In the genomic region with DNA sequence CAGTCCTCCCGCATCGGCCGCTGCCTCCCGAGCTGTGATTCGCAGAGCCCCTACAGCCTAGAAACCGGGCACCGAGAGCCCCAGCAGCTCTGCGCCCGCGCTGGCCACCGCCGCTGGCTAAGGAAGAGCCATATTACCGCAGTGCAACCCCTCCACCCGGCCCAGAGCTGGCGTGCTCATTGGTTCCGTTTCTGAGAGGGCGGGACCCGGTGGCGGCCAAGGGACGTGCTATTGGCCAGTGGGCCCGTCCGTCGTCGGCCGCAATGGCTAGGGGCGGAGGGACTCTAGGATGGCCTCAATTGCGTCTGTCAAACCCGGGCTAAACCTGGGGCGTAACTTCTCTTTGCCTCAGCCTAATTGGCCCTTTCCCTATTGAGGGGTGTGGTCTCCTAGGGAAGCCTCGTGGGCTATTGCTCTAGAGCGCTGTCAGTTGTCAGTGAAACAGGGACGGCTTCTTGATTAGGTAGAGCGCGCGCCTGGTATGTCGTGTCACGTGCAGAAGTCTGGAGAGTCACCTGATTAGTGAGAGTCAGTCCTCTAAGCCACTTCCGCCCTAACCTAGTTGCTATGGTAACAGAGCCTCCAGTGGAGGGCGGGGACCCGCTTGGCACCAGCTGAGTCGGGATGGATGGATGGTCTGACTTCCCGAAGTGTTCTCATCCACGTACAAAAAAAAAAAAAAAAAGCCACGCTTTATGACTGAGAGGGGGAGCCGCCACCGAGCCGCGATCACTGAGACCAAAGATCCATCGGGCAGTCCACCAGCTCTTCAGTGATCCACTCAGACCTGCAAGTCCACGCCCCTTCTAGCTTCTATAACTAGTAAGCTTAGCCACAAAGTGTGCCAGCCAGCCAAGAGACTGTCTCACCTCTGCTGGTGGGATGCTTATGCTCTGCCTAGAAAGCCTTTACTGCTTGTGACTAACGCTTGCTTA, we compare ENCODE assay signal across 8 mouse cellular contexts. TPM values are rescaled to one million over a fixed set of nuclear protein-coding genes. Genes with fewer than 3 reads are reported as not detected.
DNase-seq lines count a peak whose midpoint lies in the region; ATAC-seq lines count a peak whose summit lies in the region.

Uvrag (minus strand) TSS at position 158 of the 935 bp plus-strand sequence.

- DNase-seq in adrenal gland, adult (ENCODE audit: inconsistent age in 2 of 2, low spot score in 1 of 2): peak; percentile 99 to 100
- peak; percentile 99 for DNase-seq in embryo, embryonic 10.5 days (ENCODE audit: low spot score)
- DNase-seq in gastrocnemius, postnatal 14 days: peak; percentile 98
- peak; percentile 98 to 99 for DNase-seq in left cerebral cortex, postnatal 10 days (ENCODE audit: extremely low spot score in 1 of 2, low spot score in 2 of 2)
- DNase-seq in right cerebral cortex, postnatal 25 days: peak; percentile 100
- DNase-seq in urinary bladder, postnatal 4 days (ENCODE audit: low spot score in 2 of 2): peak; percentile 97 to 99

- intact Hi-C loops in gastrocnemius, postnatal 14 days (cut with DNase I; ENCODE audit: low total_unique reads): no loop called here
- intact Hi-C loops in left cerebral cortex, postnatal 10 days (cut with DNase I): loop anchor here (5.0 kb wide), 1 partner anchor 34 kb away; no protein-coding TSS in a partner anchor

- ATAC-seq in inflammation-experienced regulatory T-cells, adult 6 months: peak; percentile 91
- ATAC-seq in megakaryocyte-erythroid progenitor cell, adult 5-6 weeks (replicated peaks; ENCODE audit: low FRiP score, low TSS enrichment, poor library complexity, severe bottlenecking): peak; percentile 98

RNA-seq across cellular contexts. Expression of gene Uvrag, which starts in this region (rescaled TPM):
- 10 to 100 TPM; 12.9 to 14.6 TPM for total RNA-seq in gastrocnemius, postnatal 14 days (2021)
- polyA plus RNA-seq in inflammation-experienced regulatory T-cells, adult 6 months (2017; shearing (Covaris generic)): 1 to 10 TPM; 5.7 to 9.7 (median 7.0) TPM
- 10 to 100 TPM; 40.4 to 42.9 TPM for total RNA-seq in left cerebral cortex, postnatal 10 days (2021)
- total RNA-seq in megakaryocyte-erythroid progenitor cell, adult 5-6 weeks (2014; fragmentation: Nextera tagmentation): 15.0 and 18.2 TPM in 2 replicates
- 14.4 and 16.2 TPM in 2 replicates for total RNA-seq in megakaryocyte-erythroid progenitor cell, adult 5-6 weeks (2017)

Comparison
In these comparisons a context has a peak if more than half of its experiments do, and no peak if none do; other contexts are left out.
1. Peak in every context shown above with its lines: DNase-seq and ATAC-seq.